Mouse (Mus musculus) frontal cortex, postnatal 14 days (tissue): ENCODE measurements around the gene Cxcl17.
"Not testable (repeated sequence)": the region's sequence is repeated elsewhere in the genome, so short reads cannot be mapped to it uniquely, and the experiment has no call there.

Experiments used
- DNase-seq, 2 experiments: peaks; one replicate each; pipeline ENCODE4 v3.0.0; 2022; ENCODE audit warnings: low spot score in 2 of 2

Cxcl17 gene

GRCm38 (mm10) chr7:25426380-25426779 is 13.7 kb upstream of the Cxcl17 start:
- not testable (repeated sequence) for DNase-seq

GRCm38 (mm10) chr7:25424429-25424828 is 11.7 kb upstream of the Cxcl17 start:
- peak; percentile 42 to 77 for DNase-seq

GRCm38 (mm10) chr7:25422286-25422841 is 9.7 kb upstream of the Cxcl17 start:
- no peak for DNase-seq

- DNase-seq, result no peak
Observed at GRCm38 (mm10) chr7:25419943-25420342, 7.3 kb upstream of the Cxcl17 start.

GRCm38 (mm10) chr7:25419536-25419935 is 6.8 kb upstream of the Cxcl17 start:
- DNase-seq, result no peak

- DNase-seq, result no peak
Observed at GRCm38 (mm10) chr7:25417597-25417996, 4.9 kb upstream of the Cxcl17 start.

- no peak for DNase-seq
Observed at GRCm38 (mm10) chr7:25411861-25412260, 825 bp downstream of the Cxcl17 start.

GRCm38 (mm10) chr7:25410969-25411615 is 1.6 kb downstream of the Cxcl17 start:
- DNase-seq, result no peak

GRCm38 (mm10) chr7:25409114-25409760 is 3.4 kb downstream of the Cxcl17 start:
- DNase-seq, result no peak

GRCm38 (mm10) chr7:25406468-25406867 is 6.2 kb downstream of the Cxcl17 start:
- DNase-seq, result no peak

- no peak for DNase-seq
Observed at GRCm38 (mm10) chr7:25402671-25403101, 10.0 kb downstream of the Cxcl17 start.

GRCm38 (mm10) chr7:25401986-25402385 is 10.7 kb downstream of the Cxcl17 start:
- no peak for DNase-seq

- no peak for DNase-seq
Observed at GRCm38 (mm10) chr7:25401551-25401950, 11.1 kb downstream of the Cxcl17 start.

GRCm38 (mm10) chr7:25399028-25399427 is 13.7 kb downstream of the Cxcl17 start:
- not testable (repeated sequence) for DNase-seq

- no peak for DNase-seq
Observed at GRCm38 (mm10) chr7:25398610-25399009, 14.1 kb downstream of the Cxcl17 start, which contains the start of gene Lipe. TSS of gene Lipe (minus strand) at chr7:25398710.

- DNase-seq, result no peak
Observed at GRCm38 (mm10) chr7:25396621-25397020, 16.1 kb downstream of the Cxcl17 start.

GRCm38 (mm10) chr7:25395558-25396521 is 16.8 kb downstream of the Cxcl17 start:
- DNase-seq, result peak; percentile 96

- no peak for DNase-seq
Observed at GRCm38 (mm10) chr7:25395186-25395557, 17.5 kb downstream of the Cxcl17 start.

GRCm38 (mm10) chr7:25394754-25395153 is 17.9 kb downstream of the Cxcl17 start:
- DNase-seq, result no peak

- DNase-seq, result no peak
Observed at GRCm38 (mm10) chr7:25393451-25394210, 19.1 kb downstream of the Cxcl17 start.

- no peak for DNase-seq
Observed at GRCm38 (mm10) chr7:25392851-25393250, 19.8 kb downstream of the Cxcl17 start.
